Mouse (Mus musculus) fibroblast of lung, adult 2 months (primary cell): Measurements from ENCODE around the gene Zfp420.
"Not testable (repeated sequence)": the region's sequence is repeated elsewhere in the genome, so short reads cannot be mapped to it uniquely, and the experiment has no call there.

ENCODE experiments used
- DNase-seq: peaks from one replicate; pipeline ENCODE4 v3.0.0-alpha.2; 2011; ENCODE audit warnings: low read depth

Gene Zfp420

DNA sequence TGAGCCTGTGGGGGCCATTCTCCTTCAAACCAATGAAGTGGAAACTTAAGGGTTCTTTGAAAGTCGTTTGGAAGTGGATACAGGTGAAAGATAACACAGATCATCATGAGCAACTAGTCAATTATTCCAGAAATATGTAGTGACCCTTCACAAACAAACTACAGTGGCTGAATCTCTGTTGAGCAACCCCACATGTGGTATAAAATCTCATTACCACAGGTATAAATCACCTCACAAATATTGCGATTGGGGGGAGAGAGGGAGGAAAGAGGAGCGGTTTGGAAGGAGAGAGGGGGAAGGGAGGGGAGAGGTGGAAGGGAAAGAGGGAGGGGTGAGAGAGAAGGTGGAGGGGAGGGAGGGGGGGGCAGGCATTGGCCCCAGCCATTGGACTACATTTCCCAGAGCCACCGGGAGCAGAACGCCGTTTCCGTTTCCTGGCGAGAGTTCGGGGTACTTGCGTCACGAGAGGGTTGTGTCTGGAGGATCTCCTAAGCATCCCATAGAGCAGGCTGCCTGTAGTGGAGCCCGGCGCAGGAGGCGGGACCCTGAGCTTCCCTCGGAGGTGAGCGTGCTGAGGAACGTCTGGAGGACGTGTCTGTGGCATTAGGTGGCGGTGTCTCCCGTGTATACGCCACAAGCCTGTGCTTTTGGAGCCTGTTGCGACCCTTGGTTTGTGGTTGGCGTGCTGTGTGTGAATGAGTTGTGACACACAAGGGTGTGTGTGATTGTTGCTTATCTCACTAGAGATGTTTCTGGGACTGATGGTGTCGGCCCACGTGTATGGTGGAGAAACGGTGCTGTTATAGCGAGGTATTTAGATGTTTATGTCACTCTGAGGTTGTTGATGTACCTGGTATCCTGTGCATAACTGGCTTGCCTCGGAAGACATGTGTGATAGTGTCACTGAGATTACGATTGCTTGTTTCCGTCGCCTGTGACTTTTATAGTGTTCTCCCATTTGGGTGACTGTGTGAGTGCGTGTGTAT lies at the start of gene Zfp420:
Gene Zfp420 (plus strand): TSS at position 448 of the 986 bp plus-strand sequence.
- DNase-seq: peak; percentile 75

DNA sequence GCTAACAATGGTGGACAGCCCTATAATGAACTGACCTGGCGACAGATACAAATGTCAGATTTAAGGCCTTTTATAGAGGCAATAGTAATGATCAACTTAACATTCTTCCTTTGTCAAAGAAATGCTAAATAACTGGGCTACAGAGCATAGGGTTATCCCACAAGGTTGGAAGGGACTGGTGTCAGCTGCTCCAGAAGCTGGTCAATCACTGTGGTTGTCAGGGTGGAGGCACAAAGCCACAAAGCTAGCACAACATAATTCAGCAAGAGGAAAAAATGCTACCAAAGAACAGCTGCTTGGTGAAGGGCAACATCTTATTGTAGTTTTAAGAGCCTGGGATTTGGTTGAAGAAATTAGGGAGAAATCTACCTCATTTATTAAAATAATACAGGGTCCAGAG lies 47.5 kb upstream of the Zfp420 start:
- no peak for DNase-seq

DNA sequence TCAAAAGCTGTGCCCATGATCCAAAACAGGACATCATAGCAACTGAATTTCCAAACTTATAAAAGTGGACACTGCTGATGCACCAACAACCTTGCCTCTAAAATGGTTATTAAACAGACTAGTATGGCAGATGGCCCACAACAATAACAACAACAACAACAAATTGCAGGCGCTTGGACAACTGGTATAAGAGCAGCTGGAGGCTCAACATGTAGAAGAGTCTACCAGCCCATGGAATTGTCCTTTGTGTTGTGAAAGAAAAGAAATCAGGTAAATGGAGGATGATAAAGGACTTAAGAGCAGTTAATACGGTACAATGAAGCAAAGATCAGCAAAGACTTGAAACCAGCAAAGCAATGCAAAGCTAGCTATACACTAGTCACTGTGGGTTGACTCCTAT lies 45.4 kb upstream of the Zfp420 start:
- DNase-seq: no peak

DNA sequence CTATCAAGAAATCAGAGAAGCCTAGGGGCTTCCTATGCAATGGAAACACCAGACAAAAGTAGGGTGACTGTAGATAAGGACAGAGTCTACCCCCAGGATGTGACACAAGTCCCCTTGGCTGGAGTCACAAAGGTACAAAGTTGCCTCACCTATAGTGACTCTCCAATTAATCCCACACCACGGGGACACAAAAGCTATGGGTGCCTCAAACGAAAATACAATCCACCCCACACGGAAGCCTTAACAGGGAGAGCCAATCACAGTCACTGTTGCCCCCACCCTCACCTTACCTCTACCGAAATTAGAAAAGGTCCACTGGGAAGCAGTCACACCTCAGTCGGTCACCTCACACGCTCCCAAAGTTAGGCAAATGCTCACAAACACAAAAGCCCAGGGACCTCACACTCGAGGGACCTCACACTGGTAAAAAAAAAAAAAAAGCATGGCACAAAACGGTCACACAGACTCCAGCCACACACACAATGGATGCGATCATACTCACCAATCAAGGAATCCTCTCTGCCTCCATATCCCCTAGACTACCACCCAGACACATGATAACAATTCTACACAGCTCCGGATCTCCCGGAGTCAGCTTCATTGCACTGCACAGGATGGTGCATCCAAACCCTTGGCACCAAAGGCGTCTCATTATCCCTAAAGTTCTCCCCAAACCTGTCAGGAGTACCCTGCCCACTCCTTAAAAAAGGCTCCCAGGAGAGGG lies 44.6 kb upstream of the Zfp420 start:
- DNase-seq: no peak

DNA sequence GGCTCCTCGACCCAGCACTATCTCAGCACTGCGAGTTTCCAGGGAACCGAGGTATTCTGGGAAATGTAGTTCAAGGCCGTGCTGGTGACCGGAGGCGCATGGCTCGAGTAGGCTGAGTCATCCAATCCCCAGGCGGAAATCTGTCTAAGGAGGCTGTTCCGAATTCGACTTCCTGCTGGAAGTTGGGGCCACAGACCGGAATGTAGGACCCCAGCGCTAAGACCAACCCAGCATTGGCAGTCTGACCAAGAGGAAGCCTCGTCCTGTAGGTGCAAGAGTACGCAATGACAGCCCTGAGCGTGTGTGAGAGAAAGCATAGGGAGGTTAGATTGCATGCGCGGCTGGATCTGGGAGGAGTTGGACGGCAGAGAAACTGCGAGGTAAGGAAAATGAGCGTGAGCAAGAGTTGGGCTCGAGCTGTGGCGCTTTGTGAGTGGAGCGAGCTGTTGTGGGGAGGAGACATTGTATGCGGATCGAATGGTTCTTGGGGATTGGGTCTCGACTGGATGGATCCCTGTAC lies 43.8 kb upstream of the Zfp420 start, which contains the start of gene Zfp790:
Gene Zfp790 (plus strand): TSS at position 205 of the 520 bp plus-strand sequence.
- DNase-seq: peak; percentile 93

DNA sequence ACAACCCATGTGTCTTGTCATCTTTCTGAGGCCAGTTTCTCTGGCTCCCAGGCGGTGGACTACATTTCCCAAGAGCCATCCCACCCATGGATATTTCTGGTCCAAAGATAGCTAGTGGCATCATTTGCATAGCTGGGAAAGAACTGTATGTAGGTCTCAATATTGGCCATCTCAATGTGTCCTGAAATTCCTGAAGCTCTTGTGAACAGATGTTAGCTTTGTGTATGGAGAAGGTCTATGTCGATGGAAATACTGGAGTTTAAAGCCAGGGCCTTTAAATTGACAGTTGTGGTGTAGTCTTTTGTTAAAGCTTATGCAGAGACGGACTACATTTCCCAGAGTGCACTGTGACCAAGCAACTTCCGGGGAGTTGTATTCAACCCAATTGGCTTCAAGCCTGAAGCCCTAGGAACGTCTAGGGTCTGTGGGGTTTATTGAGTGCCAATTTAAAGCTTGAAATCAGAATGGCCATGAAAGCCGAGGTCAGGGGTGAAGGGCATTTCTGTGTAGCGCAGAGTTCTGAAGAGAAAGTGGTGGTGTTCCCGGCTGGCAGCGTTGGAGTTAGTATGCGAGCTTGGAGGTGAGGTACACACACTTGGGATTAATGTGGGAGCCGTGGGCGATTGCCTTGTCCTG lies 41.0 kb upstream of the Zfp420 start:
- peak; percentile 59 for DNase-seq

DNA sequence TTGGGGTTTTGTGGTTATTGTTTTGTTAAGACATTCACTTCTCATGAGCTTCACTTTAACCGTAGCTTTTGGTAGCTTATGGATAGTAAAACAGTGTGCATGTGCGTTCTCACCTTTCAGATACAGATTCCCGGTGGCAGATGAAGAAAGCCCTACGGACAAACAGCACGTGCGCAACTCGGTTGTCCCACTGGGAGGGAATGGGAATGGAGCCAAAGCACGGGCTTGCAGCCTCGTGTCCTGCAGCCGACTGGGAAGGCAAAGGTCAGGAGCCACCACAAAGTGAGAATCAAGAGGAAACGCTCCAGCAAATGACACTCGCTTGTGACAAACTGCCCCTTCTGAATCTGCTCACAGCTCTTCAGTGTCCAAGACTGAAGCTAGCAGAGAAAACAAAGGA lies 31.8 kb upstream of the Zfp420 start:
- no peak for DNase-seq

DNA sequence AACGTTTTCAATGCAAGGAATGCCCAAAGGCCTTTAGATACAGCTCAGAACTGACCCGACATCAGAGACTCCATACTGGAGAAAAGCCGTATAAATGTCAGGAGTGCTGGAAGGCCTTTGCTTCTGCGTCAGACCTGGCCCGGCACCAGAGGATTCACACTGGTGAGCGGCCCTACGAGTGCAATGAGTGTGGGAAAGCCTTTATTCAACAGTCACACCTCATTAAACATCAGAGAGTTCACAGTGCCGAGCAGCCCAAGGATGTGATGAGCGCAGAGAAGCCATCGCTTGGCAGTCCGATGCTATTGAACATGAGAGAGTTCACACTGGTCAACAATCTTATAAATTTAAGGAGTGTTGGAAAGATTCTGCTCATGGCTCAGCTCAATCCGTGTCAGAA lies 30.0 kb upstream of the Zfp420 start:
- no peak for DNase-seq

DNA sequence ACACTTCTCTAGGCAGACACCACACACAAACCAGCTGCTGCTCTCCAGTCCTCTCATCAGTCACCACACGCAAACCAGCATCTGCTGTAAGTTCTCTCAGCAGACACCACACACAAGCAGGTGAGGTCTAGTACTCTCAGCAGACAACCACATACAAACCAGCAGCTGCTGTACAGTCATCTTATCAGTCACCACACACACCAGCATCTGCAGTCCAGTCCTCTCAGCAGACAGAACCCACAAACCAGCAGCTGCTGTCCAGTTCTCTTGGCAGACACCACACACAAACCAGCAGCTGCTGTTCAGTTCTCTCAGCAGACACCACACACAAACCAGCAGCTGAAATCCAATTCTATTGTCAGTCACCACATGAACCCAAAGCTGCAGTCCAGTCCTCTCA lies 23.0 kb upstream of the Zfp420 start:
- no peak for DNase-seq

DNA sequence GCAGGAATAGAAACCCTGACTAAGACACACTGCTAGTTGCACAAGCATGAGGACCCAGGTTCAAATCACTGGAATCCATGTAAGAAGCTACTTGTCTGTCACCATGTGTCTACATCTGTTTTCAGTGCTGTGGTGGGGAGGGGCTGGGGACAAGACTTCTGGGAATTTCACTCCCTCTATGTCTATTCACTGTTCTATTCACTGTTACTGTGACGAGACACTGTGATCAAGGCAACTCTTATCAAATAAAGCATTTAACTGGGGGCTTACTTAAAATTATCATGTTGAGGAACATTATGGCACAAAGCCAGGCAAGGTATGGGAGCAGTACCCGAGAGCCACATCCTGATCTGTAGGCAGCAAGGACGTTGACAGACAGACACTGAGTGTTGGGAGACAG lies 20.5 kb upstream of the Zfp420 start:
- DNase-seq: no peak

DNA sequence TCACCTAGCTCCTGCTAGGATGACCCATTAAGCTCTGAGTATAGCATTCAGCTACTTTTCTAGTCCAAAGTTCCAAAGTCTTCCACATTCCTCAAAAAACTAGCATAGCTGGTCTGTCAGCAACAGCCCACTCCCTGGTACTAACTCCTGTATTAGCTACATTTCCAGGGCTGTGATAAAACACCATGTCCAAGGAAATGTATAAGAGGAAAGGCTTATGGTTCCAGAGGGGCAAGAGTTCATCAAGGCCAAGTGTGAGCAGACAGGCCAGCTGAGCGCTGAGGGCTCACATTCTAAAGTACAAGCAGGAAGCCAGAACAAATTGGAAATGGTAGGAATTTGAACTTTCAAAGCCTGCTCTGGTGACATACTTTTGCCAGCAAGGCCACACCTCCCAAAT lies 17.7 kb upstream of the Zfp420 start:
- DNase-seq: no peak

DNA sequence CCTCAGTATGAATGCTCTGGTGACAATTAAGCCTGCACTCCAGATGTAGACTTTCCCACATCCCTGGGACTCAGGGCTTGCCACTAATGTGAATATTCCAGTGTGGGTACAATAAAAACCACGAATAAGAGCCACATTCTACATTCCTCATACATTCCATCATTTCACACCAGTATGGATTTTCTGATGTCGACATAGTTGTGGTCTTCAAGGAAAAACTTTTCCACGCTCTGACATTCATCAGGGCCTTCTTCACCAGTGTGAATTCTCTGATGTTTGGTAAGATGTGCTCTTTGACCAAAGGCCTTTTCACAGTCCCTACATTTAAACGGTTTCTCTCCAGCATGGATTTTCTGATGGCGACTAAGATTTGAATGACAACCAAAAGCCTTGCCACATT lies 15.2 kb upstream of the Zfp420 start:
- peak; percentile 42 for DNase-seq

DNA sequence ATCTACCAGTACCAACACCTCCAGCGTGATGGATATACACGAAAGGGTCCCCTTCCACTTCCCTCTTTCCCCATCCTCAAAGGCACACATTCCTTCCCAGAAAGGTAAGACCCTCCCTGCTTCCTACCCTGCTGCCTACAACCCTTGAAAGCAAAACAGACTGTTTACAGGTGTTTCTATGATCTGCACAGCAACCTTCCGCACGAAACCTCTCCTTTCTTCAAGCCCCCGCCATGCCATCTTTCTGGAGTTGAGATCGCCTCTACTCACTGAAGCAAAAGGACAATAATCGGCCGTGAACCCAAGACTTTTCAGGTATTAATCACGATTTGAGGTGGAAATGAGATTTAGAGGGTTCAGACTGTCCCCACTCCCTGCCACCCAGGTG lies 7.0 kb upstream of the Zfp420 start:
- no peak for DNase-seq

DNA sequence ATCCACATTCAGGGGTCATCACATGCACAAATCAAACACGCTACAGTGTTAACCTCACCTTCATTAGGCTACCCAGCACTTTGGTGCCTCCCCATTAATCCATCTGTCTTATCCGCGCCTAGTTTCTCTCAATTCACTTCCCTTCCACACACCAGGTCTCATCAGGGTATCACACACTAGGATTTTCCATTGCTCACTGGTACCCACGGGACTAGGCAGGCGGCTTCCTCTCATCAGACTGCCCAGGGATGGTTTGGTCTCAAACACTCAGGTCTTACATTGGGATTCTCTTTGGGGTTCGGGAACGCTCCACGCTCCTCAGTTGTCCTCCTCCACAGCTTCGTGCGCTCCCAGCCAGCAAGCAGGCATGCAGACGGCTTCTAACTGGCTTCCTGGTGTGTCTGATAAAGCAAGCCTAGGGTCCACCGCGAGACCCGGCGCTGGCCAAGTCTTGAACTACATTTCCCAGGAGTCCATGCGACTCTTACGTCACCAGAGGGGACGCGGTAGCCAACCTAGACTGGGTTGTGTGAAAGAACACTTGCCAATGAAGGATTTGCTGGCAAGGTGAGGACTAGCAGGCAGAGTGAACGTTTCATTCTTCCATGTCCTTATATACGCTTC lies 6.4 kb upstream of the Zfp420 start, which contains the start of gene Zfp940:
Gene Zfp940 (minus strand): TSS at position 451 of the 624 bp plus-strand sequence.
- DNase-seq: peak; percentile 60

DNA sequence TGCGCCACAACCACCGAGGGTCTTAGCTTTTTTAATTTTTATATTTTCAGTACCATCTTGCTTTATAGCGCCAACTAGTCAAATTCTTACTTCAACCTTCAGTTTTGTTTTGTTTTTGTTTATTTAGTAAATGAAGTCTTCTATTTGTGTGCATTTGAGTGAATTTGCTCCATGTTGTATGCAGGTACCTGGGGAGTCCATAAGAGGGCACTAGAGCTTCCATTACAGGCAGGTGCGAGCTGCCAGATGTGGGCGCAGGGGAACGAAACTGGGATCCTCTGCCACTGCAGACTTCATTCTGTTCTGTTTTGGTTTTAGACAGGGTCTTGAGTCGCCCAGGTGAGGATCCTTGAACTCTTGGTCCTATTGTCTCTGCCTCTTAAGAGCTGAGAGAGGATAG lies 1.9 kb downstream of the Zfp420 start:
- DNase-seq: no peak

DNA sequence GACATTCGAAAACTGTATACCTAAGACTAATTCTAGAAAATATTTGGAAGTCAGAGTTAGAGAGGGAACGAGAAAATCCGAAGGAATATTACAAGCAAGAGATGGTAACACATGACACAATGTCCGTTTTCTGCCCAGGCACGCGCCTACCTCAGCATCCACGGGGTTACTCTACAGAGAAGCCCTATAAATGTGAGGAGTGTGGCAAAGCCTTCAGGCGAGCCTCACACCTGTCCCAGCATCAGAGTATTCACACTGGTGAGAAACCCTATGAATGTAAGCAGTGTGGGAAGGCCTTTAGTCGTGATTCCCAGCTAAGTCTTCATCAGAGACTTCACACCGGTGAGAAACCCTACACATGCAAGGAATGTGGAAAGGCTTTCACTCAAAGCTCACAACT lies 14.5 kb downstream of the Zfp420 start:
- DNase-seq: no peak

DNA sequence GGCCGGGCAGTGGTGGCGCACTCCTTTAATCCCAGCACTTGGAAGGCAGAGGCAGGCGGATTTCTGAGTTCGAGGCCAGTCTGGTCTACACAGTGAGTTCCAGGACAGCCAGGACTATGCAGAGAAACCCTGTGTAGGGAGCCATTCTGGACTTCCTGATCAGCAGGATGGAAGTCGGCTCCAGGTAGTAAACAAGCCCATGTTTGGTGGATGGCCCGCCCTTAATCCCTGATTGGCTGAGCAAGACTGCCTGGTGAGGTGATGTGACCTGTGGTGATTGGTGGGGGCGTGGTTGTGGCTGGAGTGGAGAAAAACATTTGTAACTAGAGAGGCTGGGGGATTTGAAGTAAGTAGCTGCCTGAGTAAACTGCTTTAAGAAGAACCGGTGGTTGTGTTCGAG lies 17.8 kb downstream of the Zfp420 start:
- DNase-seq: not testable (repeated sequence)

DNA sequence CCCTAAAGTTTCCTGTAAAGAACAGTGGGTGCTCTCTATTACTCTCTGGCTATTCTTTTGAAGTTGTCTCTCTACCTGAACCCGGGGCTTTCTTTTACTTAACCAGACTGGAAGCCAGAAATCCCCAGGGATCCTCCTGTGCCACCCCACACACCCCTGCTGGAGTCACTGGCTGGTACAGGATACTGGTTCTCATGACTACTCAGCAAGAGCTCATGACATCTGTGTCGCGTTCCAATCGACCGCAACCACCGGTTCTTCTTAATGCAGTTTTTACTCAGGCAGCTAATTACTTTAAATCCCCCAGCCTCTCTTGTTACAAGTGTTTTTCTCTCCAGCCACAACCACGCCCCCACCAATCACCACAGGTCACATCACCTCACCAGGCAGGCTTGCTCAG lies 20.3 kb downstream of the Zfp420 start:
- no peak for DNase-seq

DNA sequence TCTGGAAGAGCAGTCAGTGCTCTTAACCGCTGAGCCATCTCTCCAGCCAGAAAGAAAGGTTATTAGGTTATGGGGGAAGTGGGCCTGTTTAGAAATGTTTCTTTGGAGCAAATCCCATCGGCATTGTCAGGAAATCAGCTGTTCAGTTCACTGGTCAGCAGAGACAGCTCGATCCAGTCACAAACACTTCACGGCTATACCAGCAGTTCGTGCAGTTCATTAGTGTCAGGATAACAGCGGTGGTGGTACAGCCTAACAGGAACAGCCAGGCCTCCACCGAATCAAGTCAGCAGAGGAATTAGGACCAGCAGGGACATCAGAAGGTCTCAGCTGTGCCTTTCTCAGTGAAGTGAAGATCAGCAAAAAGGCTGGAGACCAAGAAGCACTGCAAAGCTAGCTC lies 21.1 kb downstream of the Zfp420 start:
- DNase-seq: no peak

DNA sequence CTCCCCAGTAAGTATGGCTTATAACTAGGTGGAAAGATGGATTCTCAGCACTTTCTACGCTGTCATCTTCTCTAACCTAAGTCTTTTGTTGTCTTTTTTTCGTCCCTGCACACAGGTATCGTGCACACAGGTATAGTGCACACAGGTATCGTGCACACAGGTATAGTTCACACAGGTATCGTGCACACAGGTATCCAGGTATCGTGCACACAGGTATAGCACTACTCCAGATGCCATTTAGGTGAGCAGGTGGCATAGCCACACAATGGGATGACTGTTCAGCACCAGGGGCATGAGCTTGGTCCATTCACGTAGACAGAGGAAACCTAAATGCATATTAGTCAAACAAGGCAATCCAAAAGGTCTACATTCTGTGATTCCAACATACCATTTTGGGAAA lies 30.7 kb downstream of the Zfp420 start:
- no peak for DNase-seq

DNA sequence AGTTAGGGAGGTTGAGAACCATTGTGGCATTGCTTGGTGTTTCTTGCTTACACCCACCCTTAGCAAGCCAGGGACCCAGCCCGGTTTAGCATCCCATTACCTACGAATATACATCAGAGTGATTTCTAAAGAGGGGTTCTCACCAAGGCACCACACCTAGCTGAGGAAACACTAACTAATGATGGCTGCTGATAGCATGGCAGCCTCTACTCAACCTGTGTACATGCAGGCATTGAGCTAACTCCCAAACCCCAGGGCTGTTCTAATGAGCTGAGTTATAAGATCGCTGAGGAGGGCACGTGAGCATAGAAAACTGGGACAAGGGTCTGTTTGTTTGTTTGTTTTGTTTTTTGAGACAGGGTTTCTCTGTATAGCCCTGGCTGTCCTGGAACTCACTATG lies 33.0 kb downstream of the Zfp420 start:
- DNase-seq: no peak

DNA sequence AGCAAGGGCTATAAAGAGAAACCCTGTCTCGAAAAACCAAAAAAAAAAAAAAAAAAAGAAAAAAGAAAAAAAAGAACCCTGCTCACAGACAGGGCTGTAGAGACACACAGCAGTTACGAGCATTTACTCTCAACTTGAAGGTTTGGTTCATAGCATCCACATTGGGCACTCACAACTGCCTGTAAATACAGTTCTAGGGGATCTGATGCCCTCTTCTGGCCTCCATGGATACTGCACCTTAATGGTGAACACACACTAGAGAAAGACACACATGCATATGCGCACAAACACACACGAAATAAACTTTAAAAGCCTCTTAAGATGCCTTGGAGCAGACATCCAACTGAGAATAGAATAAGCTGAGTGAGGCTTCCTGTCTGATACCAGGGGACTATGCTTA lies 38.6 kb downstream of the Zfp420 start:
- DNase-seq: no peak
